ENCODE assay signal across 14 mouse cellular contexts in genomic region chr5:127355836-127356235, GRCm38 (mm10).
DNase-seq lines count a peak whose midpoint lies in the region; ATAC-seq and TF ChIP-seq lines count a peak whose summit lies in the region.
"Had no signal": no experiment of that assay in that cellular context is flagged by ENCODE, and none has a peak within 500 bp of the region (broad histone marks: within the 10 kb centered on the region; RNA-seq: fewer than 3 reads in every experiment).

No protein-coding gene starts in this region.

- no peak overlapping the region for H3K4me2 ChIP-seq in kidney, embryonic 15.5 days
- H3K4me2 ChIP-seq: embryonic facial prominence, embryonic 12.5 days; heart, embryonic 15.5 days; neural tube, embryonic 13.5 days had no signal

- no peak for TF ChIP-seq POLR2A in brain, embryonic 14.5 days (IDR thresholded peaks at IDR 0.05; ENCODE audit: borderline replicate concordance, extremely low read depth, insufficient read depth, insufficient read length, poor library complexity, severe bottlenecking)

- intact Hi-C loops in left cerebral cortex, postnatal 4 days (cut with DNase I): no loop called here
- intact Hi-C loops in heart, postnatal 36 days (cut with DNase I): no loop called here

- no peaks in the 10 kb centered on the region for H3K9me3 ChIP-seq in kidney, embryonic 15.5 days (replicated peaks)
- H3K9me3 ChIP-seq: embryonic facial prominence, embryonic 12.5 days; heart, embryonic 15.5 days; neural tube, embryonic 13.5 days had no signal

- H3K27me3 ChIP-seq in kidney, embryonic 15.5 days: no peaks in the 10 kb centered on the region
- H3K27me3 ChIP-seq: embryonic facial prominence, embryonic 12.5 days; heart, embryonic 15.5 days; neural tube, embryonic 13.5 days had no signal

- H3K27ac ChIP-seq in kidney, embryonic 15.5 days: no peak overlapping the region
- H3K27ac ChIP-seq: embryonic facial prominence, embryonic 12.5 days; heart, embryonic 15.5 days; neural tube, embryonic 13.5 days had no signal

- no peak for TF ChIP-seq CTCF in brain, embryonic 14.5 days (IDR thresholded peaks at IDR 0.05; ENCODE audit: borderline replicate concordance, extremely low read depth, insufficient read depth, insufficient read length)

- H3K36me3 ChIP-seq in kidney, embryonic 15.5 days: no peaks in the 10 kb centered on the region
- H3K36me3 ChIP-seq: heart, embryonic 15.5 days had no signal

- H3K4me3 ChIP-seq in kidney, embryonic 15.5 days (replicated peaks): no peak overlapping the region
- H3K4me3 ChIP-seq: embryonic facial prominence, embryonic 12.5 days; heart, embryonic 15.5 days; neural tube, embryonic 13.5 days had no signal

- no peak overlapping the region for H3K9ac ChIP-seq in kidney, embryonic 15.5 days
- H3K9ac ChIP-seq: embryonic facial prominence, embryonic 12.5 days; heart, embryonic 15.5 days; neural tube, embryonic 13.5 days had no signal

- DNase-seq in left cerebral cortex, postnatal 4 days: peak; percentile 57
- no peak for DNase-seq in left cerebral cortex, adult 18-20 months (ENCODE audit: low spot score in 2 of 2)
- DNase-seq in brain, embryonic 14.5 days (ENCODE audit: low read depth): peak; percentile 49
- DNase-seq in cerebellum, postnatal 36 days: peak; percentile 51 to 66
- peak; percentile 42 for DNase-seq in lung, postnatal 14 days
- no peak for DNase-seq in heart, postnatal 36 days
- no peak for DNase-seq in c-Kit-positive CD71-positive TER-119-positive erythroid progenitor cells, embryonic 14.5 days (ENCODE audit: low spot score)
- DNase-seq: gastrocnemius, postnatal 36 days; right cerebral cortex, postnatal 14 days had no signal

- ATAC-seq in kidney, embryonic 15.5 days (replicated peaks; ENCODE audit: low FRiP score): no peak
- ATAC-seq: forebrain, embryonic 14.5 days had no signal

- 22% methylated on average over 8 of the region's 8 CpGs for WGBS in kidney, embryonic 15.5 days

- H3K4me1 ChIP-seq in kidney, embryonic 15.5 days: no peaks in the 10 kb centered on the region
- H3K4me1 ChIP-seq: heart, embryonic 15.5 days had no signal

Comparison
In these comparisons a context has a peak if more than half of its experiments do, and no peak if none do; other contexts are left out.
1. DNase-seq: peak in left cerebral cortex, postnatal 4 days (single experiment), brain, embryonic 14.5 days (single experiment), cerebellum, postnatal 36 days (2 of 2) and lung, postnatal 14 days (single experiment); none in left cerebral cortex, adult 18-20 months (0 of 2), heart, postnatal 36 days (0 of 2) and c-Kit-positive CD71-positive TER-119-positive erythroid progenitor cells, embryonic 14.5 days (single experiment).